Mouse (Mus musculus) cortical plate, adult 2 months (tissue): Measurements from ENCODE around the gene Abhd14a. TPM values are rescaled to one million over a fixed set of nuclear protein-coding genes. Genes with fewer than 3 reads are reported as not detected.
A peak's percentile ranks its signal among the peaks of the same experiment; 100 is the strongest.

Experiments used
- H3K27ac ChIP-seq: fragments of 200-500 bp; 2 replicates; pipeline ENCODE4 v1.5.1; 2012; ENCODE audit warnings: low read length, control low read depth, inconsistent platforms; ENCODE audit not compliant: insufficient read depth
- H3K4me1 ChIP-seq: fragments of 200-500 bp; 2 replicates; pipeline ENCODE4 v1.6.1; 2011; ENCODE audit warnings: low read length; ENCODE audit not compliant: control insufficient read depth, insufficient read depth
- H3K4me3 ChIP-seq: fragments of 200-500 bp; 2 replicates; pipeline ENCODE4 v1.5.1; 2011; ENCODE audit warnings: mild to moderate bottlenecking, low read length, control low read depth; ENCODE audit not compliant: insufficient read depth
- CTCF ChIP-seq: fragments of 200-500 bp; IDR thresholded peaks from 2 replicates; pipeline ENCODE4 v1.5.1; 2011; ENCODE audit warnings: mild to moderate bottlenecking, control low read depth, low read length; ENCODE audit not compliant: insufficient read depth; ENCODE audit errors: extremely low read depth
- POLR2A ChIP-seq: fragments of 200-500 bp; IDR thresholded peaks from 2 replicates; pipeline ENCODE4 v1.6.1; 2011; ENCODE audit warnings: mild to moderate bottlenecking, low read length, control low read depth; ENCODE audit not compliant: insufficient read depth; ENCODE audit errors: extremely low read depth
- polyA plus RNA-seq: library from polyadenylated mRNA; depleted of rRNA; stranded (reverse); fragments of >200 nt; gene quantifications from 2 replicates; pipeline ENCODE4 v1.2.3, GENCODE M21; 2012

The Abhd14a gene
- polyA plus RNA-seq, 1 experiment = 88.0 TPM

DNA sequence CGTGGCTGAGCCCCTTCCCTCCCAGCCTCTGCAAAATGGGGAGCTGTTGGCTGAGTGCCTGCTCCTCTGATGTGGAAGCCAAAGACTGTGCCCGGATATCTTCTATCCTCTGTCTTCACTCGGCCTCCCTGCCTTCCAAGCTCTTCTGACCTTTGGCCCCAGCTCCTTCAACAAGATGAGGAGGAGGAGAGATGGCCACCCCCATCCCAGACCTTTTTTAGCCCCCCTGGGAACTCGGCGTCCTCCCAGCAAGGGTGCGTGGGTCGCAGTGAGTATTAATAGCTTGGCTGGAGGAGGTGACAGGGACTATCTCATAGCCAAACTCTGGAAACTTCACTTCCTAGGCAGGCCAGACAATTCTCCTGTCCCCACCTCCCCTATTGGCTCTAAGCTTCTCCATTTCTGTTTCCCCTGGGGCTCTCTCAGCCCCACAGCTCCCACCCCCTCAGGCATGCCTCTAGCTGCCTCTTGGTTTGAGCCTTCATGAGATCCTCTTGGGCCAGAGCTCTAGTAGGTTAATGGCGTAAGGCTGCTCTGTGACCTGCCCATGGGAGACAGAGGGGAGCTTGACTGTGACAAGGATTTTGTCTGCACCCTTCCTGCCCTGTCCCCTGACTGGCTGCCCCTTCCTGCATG is 40.9 kb downstream of the Abhd14a start:
- no peak for TF ChIP-seq POLR2A
- TF ChIP-seq CTCF = no peak
- H3K4me3 ChIP-seq = no peak overlapping the region
- 0 out of 2 replicates have a peak overlapping the region, but pooled peaks have one; percentile 34 for H3K27ac ChIP-seq
- peaks cover 18% of the 10 kb centered on the region for H3K4me1 ChIP-seq

DNA sequence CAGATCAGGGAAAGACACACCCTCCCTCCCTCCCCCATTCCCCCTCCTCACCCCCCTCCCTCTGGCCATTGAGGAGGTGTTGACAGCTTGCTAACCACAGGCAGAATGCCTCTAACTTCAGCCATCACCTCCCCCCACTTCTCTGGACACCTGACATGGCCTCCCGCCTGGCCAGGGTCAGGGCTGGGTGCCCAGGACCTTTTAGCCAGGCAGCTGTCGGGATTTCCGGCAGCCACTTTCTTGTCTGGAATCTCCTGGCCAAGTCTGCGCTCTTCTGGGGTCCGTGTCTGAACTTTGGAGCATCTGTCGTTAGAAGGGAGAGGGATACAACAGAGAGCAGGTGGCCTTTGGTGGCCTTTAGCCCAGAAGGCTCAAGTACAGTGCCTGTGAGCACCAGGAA is 42.2 kb downstream of the Abhd14a start:
- Histone ChIP-seq H3K4me1 (peaks cover 14% of the 10 kb centered on the region), H3K4me3 (no peak overlapping the region), H3K27ac (no peak overlapping the region)
- TF ChIP-seq POLR2A = no peak
- TF ChIP-seq CTCF = no peak

DNA sequence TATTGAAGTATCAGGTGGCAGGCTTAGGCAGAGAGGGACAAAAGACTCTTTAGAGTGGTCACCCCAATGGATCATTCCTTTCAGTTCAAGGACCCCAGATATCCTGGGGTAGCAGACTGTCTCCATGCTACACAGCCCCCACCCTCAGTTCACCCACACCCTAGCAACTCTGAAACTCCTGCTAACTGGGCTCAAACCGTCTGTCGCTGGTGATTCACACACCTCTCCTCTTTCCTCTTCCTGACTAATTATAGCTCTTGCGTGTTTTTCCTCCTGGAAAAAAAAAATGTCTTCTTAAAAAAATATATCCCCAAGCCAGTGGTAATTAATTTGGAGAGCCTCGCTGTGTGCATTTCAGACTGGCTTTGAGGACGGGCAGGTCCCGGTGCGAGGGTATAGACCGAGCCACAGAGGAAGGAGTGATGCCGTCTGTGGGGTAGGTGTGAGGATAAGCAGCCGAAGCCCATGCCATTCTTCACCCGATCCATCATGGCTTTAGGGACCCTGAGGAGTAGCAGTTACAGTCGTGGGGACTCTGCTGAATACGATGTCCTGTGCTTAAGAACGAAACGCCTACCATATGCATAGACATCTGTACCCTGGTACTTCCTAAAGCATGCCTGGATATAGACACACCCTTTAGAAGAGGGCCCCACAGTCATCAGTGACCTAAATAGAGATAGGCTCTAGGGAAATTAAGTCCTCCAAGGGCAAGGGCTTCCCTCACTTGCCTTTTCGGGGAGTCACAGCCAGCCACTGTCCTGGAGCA is 44.7 kb downstream of the Abhd14a start:
- TF ChIP-seq POLR2A (no peak), CTCF (no peak)

DNA sequence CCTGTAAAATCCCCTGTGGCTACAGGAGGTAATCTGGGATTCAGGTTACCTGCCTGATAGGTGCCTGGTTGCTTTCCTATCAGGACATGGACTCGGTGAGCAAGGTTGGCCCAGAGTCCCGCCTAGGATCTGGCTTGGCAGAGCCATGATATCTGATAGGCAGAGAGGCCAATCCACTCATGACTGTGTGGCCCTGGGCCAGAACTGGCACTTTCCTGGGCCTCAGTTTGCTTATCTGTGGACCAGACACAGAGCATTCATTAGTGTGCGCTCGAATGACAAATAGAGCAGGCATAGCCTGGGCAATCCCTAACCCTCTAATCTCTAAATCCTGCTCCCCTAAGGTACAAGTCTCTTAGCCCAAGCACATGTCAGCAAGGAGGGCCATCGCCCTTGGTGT is 45.3 kb downstream of the Abhd14a start:
- TF ChIP-seq POLR2A (no peak), CTCF (no peak)
- H3K27ac ChIP-seq = no peak overlapping the region
- H3K4me3 ChIP-seq = no peak overlapping the region
- H3K4me1 ChIP-seq = peaks cover 13% of the 10 kb centered on the region

More for the DNA sequence above, 44.7 kb downstream of the Abhd14a start:
- H3K4me1 ChIP-seq = peaks cover 14% of the 10 kb centered on the region
- peak overlapping the region; percentile 69 for H3K27ac ChIP-seq
- no peak overlapping the region for H3K4me3 ChIP-seq

DNA sequence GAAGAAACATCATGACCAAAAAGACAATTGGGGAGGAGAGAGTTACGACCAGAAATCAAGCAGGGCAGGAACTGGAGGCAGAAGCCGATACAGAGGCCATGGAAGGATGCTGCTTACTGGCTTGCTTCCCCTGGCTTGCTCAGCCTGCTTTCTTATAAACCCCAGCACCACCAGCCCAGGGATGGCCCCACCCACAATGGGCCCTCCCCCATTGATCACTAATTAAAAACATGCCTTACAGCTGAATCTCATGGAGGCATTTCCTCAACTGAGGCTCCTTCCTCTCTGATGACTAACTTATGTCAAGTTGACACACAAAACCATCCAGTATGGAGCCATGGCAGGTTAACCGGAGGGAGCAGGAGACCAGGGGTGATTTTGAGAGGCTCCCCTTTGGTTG is 47.7 kb downstream of the Abhd14a start:
- Histone ChIP-seq H3K4me1 (peaks cover 10% of the 10 kb centered on the region), H3K27ac (no peak overlapping the region), H3K4me3 (no peak overlapping the region)
- TF ChIP-seq POLR2A (no peak), CTCF (no peak)

DNA sequence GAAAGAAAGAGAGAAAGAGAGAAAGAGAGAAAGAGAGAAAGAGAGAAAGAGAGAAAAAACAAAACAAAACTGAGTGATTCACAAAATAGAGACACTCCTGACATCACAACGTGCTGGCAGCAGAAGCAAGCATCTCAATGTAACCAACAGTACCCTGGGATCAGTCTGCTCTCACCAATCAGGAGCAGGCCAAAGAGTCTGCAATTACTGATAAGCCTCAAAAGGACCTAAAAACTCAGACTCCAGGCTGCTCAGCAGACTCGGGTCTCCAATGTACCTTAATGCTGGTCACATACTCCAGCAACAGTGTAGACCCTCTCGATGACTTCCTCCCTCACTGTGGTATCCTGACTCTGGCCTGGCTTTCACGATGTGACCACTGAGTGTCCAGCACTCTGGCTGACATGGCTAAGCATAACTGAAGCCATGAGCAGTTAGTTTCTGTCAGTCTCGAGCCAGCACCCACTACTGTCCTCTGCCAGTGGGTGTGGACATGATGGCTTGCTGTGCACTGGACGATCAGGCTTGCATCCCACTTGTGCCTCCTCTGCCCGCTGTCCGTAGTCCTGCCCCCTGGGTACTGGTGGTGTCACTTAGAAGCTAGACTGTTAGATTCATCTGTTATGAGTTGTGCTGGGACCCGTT is 48.7 kb downstream of the Abhd14a start:
- Histone ChIP-seq H3K4me1 (peaks cover 10% of the 10 kb centered on the region), H3K27ac (no peak overlapping the region), H3K4me3 (no peak overlapping the region)
- no peak for TF ChIP-seq CTCF

DNA sequence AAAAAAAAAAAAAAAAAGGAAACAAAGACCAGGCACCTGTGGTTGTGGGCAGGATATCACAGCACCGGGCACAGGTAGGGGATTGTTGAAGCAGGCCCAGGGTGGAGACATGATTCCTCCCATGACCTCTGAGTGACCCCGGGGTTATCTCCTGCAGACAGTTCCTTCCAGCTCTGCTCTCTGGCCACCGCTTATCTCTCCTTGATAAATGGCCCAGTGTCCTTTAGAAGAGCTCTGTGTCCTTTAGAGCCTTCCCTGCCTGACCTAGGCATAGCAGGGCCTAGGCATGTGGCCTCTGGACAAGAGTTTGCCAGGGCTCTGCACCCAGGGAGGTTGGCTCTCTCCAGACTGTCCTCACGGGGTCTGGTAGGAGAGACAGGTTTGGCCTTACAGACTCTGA is 49.7 kb downstream of the Abhd14a start:
- peaks cover 2% of the 10 kb centered on the region; the same call in 1 of the 2 replicates for H3K4me1 ChIP-seq
- H3K27ac ChIP-seq = no peak overlapping the region
- TF ChIP-seq POLR2A (no peak), CTCF (no peak)
- H3K4me3 ChIP-seq = no peak overlapping the region

DNA sequence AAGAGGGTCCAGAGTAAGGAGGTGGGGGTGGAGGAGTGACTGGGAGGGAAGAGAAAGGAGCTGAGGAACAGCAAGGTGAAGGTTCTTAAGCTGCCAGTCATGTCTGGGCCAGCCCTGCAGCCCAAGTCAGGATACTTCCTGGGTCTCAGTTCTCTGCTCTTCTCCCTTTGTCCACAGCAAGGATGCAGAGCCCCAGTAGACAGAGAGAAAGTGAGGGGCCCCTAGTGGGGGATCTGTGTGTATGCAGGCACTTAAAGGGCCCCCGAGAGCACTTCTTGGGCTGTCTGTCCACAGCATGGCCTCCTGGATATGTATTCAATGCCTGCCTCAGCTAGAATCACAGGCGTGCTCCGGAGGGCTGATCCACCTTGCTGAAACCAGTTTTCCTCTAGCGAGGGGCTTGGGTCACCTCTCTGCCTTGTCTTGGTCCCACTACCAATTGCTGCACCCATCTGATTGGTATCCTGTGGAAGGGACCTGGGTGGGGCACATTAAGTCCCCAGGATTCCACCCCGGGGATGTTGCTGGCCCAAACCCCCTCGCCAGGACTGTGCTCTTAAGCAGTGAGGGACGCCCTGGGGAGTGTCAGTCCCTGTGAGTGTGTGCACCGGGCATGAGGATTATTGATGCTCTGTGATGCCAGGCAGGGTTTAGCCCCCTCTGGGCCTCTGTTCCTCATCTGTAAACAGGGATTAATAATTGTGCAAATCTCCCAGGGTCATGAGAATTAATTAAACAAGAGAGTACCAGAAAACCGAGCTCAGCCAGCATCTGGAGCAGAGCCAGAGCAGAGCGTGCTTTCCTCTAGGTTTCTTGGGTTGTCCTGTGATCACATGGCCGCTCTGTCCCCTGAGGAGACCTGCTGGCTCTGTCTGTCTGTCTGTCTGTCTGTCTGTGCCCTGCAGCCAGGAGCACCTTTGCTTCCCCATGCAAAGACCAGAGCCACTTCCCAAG is 52.6 kb downstream of the Abhd14a start:
- H3K4me3 ChIP-seq = no peak overlapping the region
- no peak overlapping the region for H3K27ac ChIP-seq
- TF ChIP-seq CTCF (0 out of 2 replicates have a peak, but pooled peaks have one; percentile 37), POLR2A (no peak)
- H3K4me1 ChIP-seq = peaks cover 3% of the 10 kb centered on the region; the same call in 1 of the 2 replicates

DNA sequence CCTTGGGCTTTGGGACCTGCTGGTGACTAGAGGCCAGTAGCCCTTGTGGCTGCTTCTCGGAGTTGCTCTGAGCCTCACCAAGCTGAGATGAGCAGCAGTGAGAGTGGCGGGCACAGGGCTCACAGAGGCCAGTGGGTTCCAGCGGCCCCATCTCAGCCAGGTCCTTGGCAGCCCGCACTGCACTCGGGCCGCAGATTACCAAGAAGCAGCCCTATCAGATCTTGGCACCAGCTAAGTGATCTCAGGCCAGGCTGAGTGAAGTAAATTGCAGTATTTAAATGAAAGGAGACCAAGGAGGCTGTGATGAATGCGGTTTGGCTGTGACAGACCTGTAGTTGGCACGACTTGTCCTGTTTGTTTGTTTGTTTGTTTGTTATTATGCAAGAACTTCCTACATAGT is 53.9 kb downstream of the Abhd14a start:
- no peak for TF ChIP-seq CTCF
- no peak for TF ChIP-seq POLR2A
- H3K27ac ChIP-seq = no peak overlapping the region

More for the DNA sequence above, 53.9 kb downstream of the Abhd14a start:
- Histone ChIP-seq H3K4me1 (peaks cover 3% of the 10 kb centered on the region; the same call in 1 of the 2 replicates), H3K4me3 (no peak overlapping the region)
